Mouse (Mus musculus): ENCODE measurements at regions not wholly inside any gene's neighbourhood (a gene's known extent, or its start where the extent isn't known, plus 50 kb on each side); places are given as distances from the start of the nearest gene placed in this dataset.

GRCm38 (mm10) chr6:118330496-118330895 is 88.8 kb downstream of the Bms1 start:
- no peak for DNase-seq

- no peak for DNase-seq
Observed at GRCm38 (mm10) chr6:118327458-118327857, 91.8 kb downstream of the Bms1 start.

GRCm38 (mm10) chr6:118325681-118326080 is 93.6 kb downstream of the Bms1 start:
- DNase-seq: no peak

GRCm38 (mm10) chr6:118324559-118324958 is 94.7 kb downstream of the Bms1 start:
- peak; percentile 53 for DNase-seq

- peak; percentile 43 for DNase-seq
Observed at GRCm38 (mm10) chr6:118323052-118323451, 96.2 kb downstream of the Bms1 start.

DNA sequence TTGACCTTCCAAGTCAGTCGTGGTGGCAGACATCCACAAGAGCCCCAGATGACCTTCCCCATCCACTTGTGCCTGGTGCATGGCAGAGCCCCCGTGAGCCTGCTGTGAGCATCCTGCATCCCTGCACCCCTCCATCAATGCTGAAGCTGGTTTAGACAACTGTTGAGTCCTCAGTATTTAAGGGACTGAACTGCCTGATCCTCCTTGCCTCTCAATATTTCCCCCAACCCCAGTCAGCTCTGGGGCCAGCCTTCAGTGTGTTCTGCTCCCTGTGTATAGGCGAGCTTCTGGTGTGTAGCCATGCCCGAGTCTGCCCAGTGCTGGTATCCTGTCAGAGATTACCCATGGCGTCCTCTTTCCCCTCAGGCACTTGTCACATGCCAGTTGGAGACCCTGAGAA is 96.6 kb downstream of the Bms1 start:
- DNase-seq: peak; percentile 7

GRCm38 (mm10) chr6:118322061-118322460 is 97.2 kb downstream of the Bms1 start:
- DNase-seq: no peak

DNA sequence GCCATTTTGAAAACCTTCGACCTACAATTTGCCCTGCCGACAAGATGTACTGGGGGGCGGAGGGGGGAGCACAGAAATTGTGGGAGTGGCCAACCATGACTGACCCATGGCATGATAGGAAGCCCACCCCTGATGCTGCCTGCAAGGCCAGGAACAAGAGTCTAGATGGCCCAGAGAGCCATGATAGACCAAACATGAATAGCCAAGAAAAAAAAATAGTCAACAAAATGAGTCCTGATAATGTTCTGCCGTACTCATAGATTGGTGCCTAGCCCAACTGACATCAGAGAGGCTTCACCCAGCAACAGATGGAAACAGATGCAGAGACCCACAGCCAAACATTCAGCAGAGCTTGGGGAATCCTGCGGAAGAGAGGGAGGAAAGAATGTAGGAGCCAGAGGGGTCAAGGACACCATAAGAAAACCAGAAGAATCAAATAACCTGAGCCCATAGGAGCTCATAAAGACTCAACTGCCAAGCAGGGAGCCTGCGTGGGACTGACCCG is 99.2 kb downstream of the Bms1 start:
- no peak for DNase-seq

DNA sequence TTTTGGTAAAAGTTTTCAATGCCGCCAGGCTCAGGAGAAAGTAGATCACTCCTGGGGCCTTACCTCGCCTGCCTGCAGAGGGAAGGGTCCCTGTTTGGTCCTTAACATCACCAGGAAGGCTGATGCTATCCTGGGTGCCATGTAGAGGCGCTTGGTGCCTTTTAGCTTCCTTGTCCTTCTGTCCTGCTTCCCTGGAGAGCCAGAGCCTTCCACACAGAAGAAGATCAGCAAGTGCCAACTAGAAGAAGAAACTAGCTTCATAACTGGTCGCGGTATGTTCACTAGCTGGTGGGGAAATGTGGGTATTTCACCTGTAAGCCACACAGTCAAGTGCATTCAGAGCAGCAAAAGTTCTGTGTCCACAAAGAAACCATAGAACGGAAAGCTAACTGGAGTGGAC is 103.4 kb downstream of the Bms1 start:
- no peak for DNase-seq

DNA sequence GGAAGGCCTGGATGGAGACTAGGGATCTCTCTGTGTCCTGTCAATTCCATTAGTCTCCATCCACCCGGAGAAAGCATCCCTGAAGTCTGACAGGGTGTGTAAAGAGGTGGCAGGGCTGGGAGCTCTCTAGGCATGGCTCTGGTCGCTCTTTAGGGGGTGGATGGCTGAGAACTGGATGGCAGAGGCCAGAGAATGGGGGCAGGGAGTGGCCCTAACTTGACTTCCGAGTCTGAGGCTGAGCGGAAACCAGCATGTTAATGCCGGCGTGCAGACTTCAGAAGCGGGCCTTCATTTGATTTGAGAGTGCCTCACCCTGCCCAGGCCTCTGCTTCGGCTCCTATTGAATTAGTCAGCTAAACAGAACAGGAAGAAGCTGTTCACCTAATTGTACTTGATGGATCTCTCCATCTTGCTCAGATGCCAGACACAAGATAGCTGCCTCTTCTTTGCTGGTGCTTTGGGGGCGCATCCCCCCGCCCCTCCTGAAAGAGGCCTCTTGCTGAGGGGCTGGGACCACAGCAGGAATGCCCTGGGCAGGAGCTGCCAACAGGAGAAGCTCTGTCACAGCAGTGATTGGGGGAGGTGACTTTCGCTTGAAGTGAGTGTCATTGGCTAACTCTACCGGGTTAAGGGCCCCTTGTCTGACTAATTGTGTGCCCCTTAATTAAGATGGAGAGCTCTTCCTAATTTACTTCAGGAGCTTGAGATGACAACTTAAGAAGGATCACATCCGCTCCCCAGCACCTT is 104.2 kb downstream of the Bms1 start:
- DNase-seq: no peak

- DNase-seq: no peak
Observed at GRCm38 (mm10) chr6:118311081-118311480, 108.2 kb downstream of the Bms1 start.

- DNase-seq: peak; percentile 41
Observed at GRCm38 (mm10) chr6:118309923-118310322, 109.4 kb downstream of the Bms1 start.

DNA sequence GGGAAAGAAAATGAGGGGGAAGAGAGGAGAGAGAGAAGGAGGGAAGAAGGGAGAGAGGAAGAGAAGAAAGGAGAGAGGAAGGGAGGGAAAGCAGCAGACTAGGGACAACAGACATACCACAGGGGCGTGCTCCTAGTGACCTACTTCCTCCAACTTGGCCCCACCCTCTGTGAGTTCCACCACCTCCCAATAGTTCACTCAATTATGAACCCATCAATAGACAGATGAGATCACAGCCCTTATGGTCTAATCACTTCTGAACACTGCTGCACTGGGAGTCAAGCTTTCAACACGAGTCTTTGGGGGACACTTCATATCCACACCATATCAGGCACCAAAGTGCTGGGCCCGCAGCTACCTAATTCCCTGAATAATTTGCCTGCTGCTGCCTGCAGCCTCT is 110.7 kb downstream of the Bms1 start:
- no peak for DNase-seq

GRCm38 (mm10) chr6:118307481-118307880 is 110.0 kb upstream of the Ret start:
- DNase-seq: no peak

DNA sequence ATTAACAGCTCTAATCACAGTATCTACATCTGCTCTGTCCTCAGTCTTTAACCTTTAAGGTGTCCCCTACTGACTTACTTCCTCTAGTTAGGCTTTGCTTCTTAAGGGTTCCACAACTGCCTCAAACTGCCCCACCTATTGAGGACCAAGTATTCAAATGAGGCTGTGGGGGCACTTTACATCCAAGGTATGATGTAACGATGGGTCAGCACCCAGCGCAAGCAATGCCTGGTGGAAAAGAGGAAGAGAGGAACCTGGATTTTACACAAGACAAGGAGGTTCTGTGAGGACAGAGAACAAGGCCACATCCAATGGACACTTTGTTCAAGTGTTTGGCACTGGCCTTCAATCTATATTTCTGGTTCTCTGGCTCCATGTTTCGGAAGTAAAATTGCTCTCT is 107.7 kb upstream of the Ret start:
- no peak for DNase-seq

DNA sequence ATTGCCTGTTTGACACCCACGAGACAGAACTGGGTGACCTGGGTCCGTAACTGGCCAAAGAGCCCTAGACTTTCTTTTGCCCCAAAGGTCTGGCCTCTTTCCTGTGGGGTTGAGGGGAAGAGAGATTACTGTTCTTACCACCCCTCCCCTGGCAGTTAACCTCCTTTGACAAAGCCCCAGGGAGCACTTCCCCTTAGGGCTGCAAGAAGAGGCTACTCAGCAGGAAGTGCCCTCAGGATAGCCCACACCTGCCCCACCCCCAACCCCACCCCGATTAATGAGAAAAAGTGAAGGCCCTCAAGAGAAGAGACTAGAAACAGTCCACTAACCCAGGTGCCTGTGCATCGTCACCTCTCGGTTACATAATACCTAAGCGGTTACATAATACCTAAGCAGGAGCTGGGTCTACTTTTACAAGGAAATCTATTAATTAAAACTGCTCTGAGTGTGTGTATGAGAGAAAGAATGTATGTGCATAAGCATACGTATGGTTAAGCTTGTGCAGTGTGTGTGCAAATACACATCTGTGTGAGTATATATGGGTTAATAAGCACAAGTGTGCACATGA is 105.3 kb upstream of the Ret start:
- DNase-seq: no peak

DNA sequence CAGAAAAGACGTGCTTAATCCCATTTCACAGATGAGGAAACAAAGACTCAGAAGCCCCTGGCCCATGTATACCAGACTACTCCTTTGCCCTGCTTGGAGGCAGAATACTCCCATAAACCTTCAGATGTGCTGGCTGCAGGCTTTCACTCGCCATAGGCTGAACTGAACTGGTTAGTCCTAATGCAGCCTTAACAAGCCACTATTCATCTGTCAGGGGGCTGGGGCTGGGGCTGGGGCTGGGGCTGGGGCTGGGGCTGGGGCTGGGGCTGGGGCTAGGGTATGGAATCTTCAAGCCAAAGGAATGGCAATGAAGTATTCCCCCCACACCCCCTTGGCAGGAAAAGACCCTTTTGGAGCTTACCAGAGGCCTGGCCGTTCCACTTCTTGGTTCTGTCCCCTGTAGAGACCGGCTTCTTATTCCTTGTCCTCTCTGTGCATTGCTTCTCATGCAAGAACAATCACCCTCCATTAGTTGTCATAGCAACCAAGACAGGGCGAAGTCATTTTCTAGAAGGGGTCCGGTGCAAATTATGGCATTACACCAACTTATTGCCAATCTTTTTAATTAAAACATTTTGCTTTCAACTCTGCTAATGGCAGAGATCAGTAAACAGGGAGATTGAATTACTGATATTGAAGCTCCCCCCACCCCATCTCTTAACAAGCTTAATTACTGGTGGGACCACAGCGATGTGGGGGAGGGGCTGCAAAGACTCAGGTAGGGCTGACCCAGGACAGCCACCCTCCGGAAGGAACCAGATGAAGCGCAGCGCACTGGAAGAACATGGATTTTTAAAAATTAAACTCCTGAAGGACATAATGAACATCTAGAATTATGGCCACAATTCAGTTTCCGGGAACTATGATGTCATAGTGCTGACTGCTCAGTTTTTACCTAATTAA is 104.6 kb upstream of the Ret start:
- DNase-seq: no peak

GRCm38 (mm10) chr6:118300781-118301180 is 103.3 kb upstream of the Ret start:
- DNase-seq: no peak

GRCm38 (mm10) chr6:118297576-118297975 is 100.1 kb upstream of the Ret start:
- DNase-seq: no peak

DNA sequence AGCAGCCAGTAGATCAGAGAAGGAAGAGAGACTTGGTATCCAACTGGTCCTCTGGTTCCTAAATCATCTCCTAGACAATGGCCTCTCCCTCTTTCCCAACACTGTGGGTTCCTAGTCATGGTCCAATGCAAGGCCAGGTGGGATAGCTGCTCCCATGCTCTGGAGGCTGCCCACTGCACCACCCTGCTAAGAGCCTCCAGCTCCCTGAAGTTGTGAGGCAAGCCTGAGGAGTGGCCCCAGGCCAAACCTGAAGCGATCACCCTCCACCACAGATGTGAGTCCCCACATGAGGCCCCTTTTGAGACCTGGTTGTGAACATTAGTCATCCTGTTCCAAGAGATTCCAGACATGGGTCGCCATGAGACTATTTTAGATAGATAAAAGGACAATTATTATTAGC is 96.5 kb upstream of the Ret start:
- no peak for DNase-seq

- no peak for DNase-seq
Observed at GRCm38 (mm10) chr6:118292928-118293327, 95.4 kb upstream of the Ret start.

DNA sequence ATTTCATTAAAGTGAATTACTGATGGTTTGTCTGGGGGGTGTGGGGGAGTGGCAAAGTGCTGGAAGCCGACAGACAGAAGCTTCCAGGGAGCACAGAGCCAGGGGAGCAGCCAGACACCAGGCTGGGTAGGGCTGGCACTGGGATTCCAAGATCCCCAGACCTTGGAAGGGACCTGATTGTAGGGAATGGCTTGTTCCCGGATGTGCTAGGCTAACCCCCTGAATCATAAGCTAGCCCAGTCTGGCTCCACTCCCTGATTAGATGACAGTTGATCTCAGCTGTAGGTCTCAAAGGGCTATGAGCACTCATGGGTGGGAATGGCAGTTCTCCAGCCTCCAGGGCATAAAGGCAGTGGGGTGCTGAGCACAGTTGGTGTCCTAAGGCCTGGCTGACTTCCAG is 94.8 kb upstream of the Ret start:
- DNase-seq: no peak

DNA sequence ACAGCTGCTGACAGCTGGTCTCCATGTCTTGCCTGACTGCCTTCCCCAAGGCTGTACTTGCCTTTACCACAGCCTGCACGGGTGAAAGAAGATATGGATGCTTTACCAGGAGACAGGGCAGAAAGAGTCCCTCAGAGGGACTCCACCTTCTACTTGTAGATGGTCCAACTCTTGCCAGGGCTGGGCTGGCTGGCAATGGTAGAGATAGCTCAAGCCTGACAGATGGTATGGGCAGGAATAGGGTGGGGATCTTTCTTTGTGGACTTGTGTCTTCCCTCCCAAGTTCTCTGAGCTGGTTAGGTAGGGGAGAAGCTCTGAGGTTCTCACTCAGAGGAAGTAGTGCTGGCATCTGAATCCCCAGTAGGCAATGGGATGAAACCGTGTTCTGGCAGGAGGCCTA is 93.9 kb upstream of the Ret start:
- DNase-seq: no peak

Measured in heart, postnatal 4 days (tissue).